Mouse (Mus musculus) hematopoietic stem cell, adult 5-6 weeks (primary cell): ENCODE data around the gene Dpp6. TPM values are rescaled to one million over a fixed set of nuclear protein-coding genes. Genes with fewer than 3 reads are reported as not detected.

ENCODE experiments used
- ATAC-seq, 2 experiments: fragments of 125-278 bp in 1 of 2; replicated peaks in 1 of 2; 2 replicates each; pipeline ENCODE4 v1.8.0; 2016 to 2017; ENCODE audit warnings: inconsistent platforms in 2 of 2, mild to moderate bottlenecking in 2 of 2, moderate number of reproducible peaks in 2 of 2, low read depth in 1 of 2, moderate TSS enrichment in 1 of 2; ENCODE audit not compliant: low FRiP score in 2 of 2, poor library complexity in 2 of 2, severe bottlenecking in 2 of 2, insufficient read depth in 1 of 2, low TSS enrichment in 1 of 2
- total RNA-seq: library from RNA; stranded (forward); fragments of 172-1452, 232-1000 nt; gene quantifications from 2 replicates; pipeline ENCODE4 v1.2.3, GENCODE M21; 2017

Dpp6 gene
- total RNA-seq, 1 experiment from 2014 or later = 0.20 TPM

GRCm38 (mm10) chr5:27702482-27702881 lies 885.5 kb downstream of the Dpp6 start:
- no peak for ATAC-seq

DNA sequence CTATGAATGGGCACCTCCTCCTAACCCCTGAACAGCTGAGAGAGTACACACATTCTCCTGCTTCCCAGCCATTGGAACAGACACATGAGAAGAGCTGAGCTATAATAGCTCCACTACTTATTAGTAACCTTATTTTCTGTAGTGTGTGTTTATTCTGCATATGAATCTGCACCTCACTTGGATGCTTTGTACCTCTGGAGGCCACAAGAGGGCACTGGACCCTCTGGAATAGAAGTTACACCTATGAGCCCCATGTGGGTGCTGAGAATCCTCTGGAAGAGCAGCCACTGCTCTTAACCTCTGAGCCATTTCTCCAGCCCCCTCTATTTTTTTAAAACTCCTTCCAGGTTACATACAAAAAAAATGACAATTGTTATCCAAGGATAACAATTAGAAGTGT lies 888.0 kb downstream of the Dpp6 start:
- no peak for ATAC-seq

DNA sequence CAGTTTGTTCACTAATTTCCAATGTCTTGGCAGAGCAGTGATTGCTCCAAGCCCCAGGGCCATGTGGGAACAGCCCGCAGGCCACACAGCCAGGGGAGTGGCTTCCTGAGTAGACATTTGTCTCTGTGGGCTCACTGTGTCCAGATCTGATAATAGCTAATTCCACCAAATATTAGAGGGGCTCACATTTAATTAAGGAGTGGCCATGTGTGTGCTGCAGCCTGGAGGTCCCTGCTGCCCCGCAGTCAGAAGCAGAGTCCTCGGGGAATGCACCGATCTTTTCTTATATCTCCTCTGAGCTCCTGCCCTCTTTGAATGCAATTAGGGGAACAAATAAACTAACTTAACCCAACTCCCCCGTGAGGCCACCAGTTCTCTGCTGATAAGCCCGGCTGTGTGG lies 889.5 kb downstream of the Dpp6 start:
- no peak for ATAC-seq

GRCm38 (mm10) chr5:27707283-27707682 lies 890.3 kb downstream of the Dpp6 start:
- ATAC-seq = no peak

DNA sequence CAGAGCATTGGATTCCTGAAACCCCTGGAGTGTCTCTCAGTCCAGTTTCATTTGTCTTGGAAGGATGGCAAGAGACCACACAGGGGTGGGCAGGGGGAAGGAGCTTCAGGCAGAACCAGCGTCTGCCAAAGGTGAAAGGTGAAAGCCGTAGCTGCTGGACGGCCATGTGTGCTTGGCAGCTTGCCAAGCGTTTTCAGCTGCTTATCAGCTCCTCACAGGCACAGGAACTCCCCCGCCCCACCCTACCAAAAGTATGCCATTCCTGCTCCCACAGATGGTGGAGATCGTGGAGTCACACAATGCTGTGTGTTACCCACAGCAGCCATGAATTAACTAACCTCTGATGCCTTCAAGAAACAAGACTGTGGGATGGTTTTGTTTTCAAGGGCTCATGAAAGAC lies 891.2 kb downstream of the Dpp6 start:
- ATAC-seq = peak; percentile 25 to 56; a peak in 2 of 4 replicates

GRCm38 (mm10) chr5:27711461-27712192 lies 894.6 kb downstream of the Dpp6 start:
- ATAC-seq = no peak

- no peak for ATAC-seq
These were observed 897.4 kb downstream of the Dpp6 start for GRCm38 (mm10) chr5:27714356-27714755.

DNA sequence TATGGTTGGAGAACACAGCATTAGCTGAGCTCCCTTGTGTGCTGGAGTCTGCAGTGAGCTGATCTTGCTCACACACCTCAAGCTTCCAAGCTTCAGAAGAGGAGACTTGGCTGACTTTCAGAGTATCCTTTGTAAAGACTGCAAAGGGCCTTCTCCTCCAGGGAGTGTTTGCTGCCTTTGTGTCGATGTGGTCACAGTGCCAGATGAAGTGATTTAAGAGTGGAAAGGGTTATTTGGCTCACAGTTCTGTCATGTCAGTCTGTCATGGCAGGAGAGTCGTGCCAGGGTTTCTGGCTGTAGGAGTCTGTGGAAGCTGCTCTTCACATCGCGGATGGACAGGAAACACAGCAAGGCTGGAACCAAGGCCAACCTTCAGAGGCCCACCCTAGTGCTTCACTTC lies 899.0 kb downstream of the Dpp6 start:
- no peak for ATAC-seq

DNA sequence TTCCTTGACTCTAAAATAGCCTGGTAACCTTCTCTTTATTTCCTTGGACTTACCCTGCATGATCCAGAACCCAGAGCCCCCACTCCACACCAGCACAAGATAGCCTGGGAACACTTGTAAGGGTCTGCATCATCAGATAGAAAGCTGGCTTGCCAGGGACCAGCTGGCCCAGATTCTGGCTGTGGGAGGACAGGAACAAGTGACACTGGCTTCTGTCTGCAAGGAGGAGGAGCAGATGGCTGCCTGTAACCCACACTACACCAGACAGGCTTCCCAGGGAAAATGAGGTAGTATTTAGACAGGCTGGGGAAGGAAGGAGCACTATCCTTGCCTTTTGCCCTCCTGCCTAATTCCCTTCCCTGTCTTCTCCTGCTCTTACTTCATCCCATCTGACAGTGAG lies 900.3 kb downstream of the Dpp6 start:
- ATAC-seq = no peak

DNA sequence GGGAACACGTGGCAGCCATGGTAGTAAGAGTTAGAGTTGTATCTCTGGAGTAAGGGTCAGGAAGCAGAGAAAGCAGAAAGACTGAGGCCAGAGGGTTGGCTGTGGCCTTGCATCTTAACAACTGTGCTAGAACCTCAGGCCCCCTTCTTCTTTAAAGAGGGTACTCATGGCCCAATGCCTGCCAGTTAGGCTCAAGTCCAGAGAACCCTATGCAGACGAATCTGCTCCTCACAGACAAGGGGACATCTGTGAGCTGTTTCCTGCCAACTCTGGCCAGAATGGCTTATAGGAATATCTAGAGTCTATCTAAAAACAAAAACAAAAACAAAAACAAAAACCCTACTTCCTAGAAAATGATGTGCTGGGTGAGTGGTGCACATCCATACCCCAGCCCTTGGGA lies 902.3 kb downstream of the Dpp6 start:
- ATAC-seq = no peak

DNA sequence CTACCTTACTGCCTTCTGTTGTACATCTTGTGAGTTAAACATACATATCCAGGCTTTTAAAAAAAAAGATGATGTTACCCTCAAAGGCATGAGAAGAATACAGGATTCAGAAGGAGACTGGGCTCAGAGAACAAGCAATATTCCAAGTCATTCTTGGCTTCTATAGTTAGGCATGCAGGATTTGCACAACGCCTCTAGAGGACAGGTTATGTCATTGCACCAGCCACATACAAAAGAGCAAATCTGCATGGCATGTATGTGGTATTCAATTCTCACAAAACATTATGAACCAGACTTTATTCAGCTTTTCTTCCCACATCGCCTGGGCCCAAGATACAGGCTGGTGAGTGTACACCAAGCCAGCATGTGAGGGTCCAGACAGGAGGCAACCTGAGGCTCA lies 907.5 kb downstream of the Dpp6 start:
- ATAC-seq = no peak

GRCm38 (mm10) chr5:27730666-27731065 lies 913.7 kb downstream of the Dpp6 start:
- no peak for ATAC-seq

DNA sequence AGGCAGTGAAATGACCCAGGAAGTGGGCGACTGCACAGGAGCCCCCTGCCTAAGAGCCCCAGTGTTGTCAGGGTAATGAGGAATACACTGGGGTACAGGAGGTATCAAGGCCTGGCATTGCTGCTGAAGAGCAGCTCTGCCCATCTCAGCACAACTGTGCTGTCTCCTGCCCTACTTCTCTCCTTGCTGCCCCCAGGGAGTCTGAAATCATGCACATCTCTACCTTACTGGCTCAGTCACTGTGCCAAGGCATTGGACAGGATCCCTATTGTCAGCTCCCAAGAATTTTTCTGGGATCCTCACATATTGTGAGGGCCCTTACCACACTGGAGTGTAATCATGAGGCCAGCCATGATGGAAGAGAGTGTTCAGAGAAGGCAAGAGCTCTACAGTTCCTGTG lies 914.4 kb downstream of the Dpp6 start:
- no peak for ATAC-seq

- no peak for ATAC-seq
These were observed 915.4 kb downstream of the Dpp6 start for GRCm38 (mm10) chr5:27732288-27732868.

- peak; percentile 89 to 93 for ATAC-seq
These were observed 920.2 kb downstream of the Dpp6 start for GRCm38 (mm10) chr5:27737168-27737567.

DNA sequence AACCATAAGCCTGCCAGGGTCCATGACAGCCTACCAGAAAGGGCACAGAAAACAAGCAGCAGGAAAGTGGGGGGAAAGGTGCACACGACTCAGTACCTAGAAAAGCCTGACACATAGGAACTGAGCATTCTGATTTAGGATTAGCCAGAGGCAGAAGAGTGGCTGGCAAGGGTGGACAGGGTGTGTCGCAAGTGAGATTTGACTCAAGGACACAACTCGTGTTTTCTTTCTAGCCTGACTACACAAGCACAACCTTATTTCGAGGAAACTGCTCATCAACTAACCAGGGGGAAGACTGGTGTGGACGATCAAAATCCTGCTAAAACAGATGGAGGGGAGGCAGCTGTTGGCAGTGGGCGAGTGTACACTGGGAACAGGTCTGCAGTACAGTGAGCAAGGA lies 922.2 kb downstream of the Dpp6 start:
- ATAC-seq = no peak

- ATAC-seq = no peak; a peak in 1 of 4 replicates
These were observed 927.9 kb downstream of the Dpp6 start for GRCm38 (mm10) chr5:27744944-27745343.

- ATAC-seq = no peak
These were observed 948.8 kb downstream of the Dpp6 start for GRCm38 (mm10) chr5:27765780-27766179.

DNA sequence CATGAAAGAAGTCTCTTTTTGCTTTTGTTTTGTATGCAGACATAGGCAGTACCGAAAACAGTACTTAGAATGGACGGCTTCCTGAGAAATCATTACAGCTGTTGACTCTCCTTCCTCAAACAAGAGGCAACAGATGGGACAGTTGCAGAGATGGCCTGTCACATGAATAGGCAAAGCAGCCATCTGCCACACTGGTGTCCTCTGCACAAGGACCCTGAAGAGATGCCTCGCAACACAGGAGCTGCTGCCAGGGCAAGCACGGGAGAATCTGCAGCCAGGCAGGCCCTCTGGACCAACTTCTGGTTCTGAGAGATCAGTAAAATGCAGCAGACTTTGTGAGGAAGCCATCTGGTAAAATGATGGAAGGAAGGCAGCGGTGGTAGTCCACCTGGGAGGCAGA lies 950.9 kb downstream of the Dpp6 start:
- no peak for ATAC-seq
